Mouse (Mus musculus): ENCODE measurements around the gene Cnih3. TPM values are rescaled to one million over a fixed set of nuclear protein-coding genes. Genes with fewer than 3 reads are reported as not detected.

Gene Cnih3
- polyA plus RNA-seq (2014; fragmentation: Illumina TruSeq; extraction: RNeasy Lipid Tissue Mini Kit (QIAGEN cat#74804); ENCODE audit: low replicate concordance) = not detected

DNA sequence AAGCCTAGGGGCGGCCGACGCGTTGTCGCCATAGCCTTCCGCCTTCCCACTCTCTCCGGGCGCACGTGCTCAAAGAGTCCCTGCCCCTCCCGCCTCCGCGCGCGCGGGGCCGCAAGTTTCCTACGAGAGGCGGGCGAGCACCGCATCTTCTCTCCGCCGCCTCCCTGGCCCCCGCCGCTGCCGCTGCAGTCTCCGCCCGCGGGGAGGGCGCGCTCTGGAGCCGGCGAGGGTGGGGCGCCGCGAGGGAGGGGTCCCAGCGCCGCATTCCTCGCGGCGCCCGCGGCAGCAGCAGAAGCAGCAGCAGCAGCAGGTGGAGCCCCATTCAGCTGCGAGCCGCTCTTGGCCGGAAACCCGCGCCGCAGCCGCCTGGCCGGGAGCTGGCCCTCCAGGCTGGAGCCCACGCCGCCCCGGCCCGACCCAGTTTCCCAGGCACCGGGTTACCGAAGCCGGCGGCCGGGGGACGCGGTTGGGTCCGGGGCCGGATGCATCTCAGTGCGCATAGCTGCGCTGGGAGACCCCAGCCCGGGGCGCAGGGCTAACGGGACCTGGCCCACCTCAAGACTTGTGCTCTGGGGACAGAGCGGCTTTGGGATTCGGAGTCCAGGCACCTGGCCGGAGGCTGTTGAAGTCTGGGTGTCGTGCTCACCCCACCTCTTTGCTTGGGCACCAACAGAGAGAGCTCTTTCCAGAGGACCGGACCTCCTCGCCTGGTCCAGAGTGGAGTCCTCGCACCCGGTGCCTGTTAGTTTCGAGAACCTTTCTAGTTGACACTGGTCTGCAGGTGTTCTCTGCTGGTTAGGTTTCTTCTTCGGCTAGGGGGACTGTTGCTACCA lies at the start of gene Cnih3:
Gene Cnih3, plus strand, starts transcription at position 262 of the 833 bp plus-strand sequence.

Other genes starting within 250 kb of the Cnih3 start
- 22.7 TPM for gene Nvl, start 208.4 kb upstream of the Cnih3 start, polyA plus RNA-seq (2014; fragmentation: Illumina TruSeq; extraction: RNeasy Lipid Tissue Mini Kit (QIAGEN cat#74804); ENCODE audit: low replicate concordance)
- gene Cnih4, start 207.9 kb upstream of the Cnih3 start, polyA plus RNA-seq (2014; fragmentation: Illumina TruSeq; extraction: RNeasy Lipid Tissue Mini Kit (QIAGEN cat#74804); ENCODE audit: low replicate concordance) = 496 TPM
- 101 TPM for gene Wdr26, start 140.6 kb upstream of the Cnih3 start, polyA plus RNA-seq (2014; fragmentation: Illumina TruSeq; extraction: RNeasy Lipid Tissue Mini Kit (QIAGEN cat#74804); ENCODE audit: low replicate concordance)
- not detected for gene Ccdc121, start 158.8 kb downstream of the Cnih3 start, polyA plus RNA-seq (2014; fragmentation: Illumina TruSeq; extraction: RNeasy Lipid Tissue Mini Kit (QIAGEN cat#74804); ENCODE audit: low replicate concordance)
- not detected for gene Dnah14, start 223.9 kb downstream of the Cnih3 start, polyA plus RNA-seq (2014; fragmentation: Illumina TruSeq; extraction: RNeasy Lipid Tissue Mini Kit (QIAGEN cat#74804); ENCODE audit: low replicate concordance)